Mouse (Mus musculus) cerebellum, postnatal 10 days (tissue): ENCODE data around the gene Ccdc63.
"Not testable (repeated sequence)": the region's sequence is repeated elsewhere in the genome, so short reads cannot be mapped to it uniquely, and the experiment has no call there.

Source experiments
- DNase-seq, 2 experiments: peaks; one replicate each; pipeline ENCODE4 v3.0.0; 2021; ENCODE audit warnings: mixed read lengths in 2 of 2

The Ccdc63 gene

DNA sequence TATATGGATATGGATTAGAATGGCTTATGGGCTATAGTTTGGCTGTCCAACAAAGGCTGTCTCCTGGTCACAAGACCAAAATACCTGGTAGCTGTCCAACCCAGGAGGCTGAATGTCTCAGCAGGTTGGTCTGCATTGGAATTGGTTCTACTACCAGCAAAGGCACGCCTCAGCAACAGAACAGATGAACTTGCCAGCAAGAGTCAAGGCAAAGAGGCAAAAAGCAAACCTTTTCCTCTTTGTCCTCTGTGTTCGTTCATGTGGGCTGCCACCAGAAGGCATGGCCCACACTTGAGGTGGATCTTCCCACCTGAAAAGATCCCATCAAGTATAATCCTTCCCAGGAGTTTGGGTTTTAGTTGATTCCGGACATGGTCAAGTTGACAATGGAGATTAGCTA is at the start of gene Ccdc63:
Gene Ccdc63, minus strand, starts transcription at position 101 of the 400 bp plus-strand sequence.
- DNase-seq, result no peak

DNA sequence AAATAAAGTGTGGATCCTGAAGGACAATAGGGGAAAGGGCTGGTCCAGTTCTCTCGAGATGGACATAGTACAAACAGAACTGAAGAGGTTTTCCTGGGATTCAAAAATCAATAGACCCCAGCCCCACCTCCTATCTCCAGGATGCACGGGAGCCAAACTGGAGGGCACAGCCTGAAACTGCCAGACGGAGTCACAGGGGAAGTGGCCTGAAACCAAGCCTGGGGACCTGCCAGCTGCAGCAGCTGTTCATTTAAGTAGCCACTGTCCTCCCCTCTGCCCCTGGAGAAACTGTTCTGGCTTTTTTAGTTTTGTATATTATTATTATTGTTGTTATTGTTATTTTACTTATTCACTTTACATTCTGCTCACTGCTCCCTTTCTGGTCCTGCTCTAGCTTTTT is 48.5 kb upstream of the Ccdc63 start:
- DNase-seq, result peak in 1 of 2 experiments; percentile 39

DNA sequence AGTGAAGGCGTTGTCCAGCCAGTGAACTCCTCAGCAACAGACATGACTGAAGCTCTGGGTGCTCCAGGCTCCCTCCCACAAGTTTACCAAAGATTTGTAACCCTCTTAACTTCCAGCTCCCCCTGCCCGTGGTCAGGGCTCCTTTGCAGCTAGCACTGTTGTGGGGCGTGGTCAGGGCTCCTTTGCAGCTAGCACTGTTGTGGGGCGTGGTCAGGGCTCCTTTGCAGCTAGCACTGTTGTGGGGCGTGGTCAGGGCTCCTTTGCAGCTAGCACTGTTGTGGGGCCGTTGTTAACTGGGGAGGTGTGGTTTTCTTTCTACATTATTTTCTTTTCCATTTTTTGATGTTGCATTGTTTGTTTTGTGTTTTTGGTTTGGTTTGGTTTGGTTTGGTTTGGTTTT is 44.2 kb upstream of the Ccdc63 start:
- DNase-seq, result not testable (repeated sequence)

DNA sequence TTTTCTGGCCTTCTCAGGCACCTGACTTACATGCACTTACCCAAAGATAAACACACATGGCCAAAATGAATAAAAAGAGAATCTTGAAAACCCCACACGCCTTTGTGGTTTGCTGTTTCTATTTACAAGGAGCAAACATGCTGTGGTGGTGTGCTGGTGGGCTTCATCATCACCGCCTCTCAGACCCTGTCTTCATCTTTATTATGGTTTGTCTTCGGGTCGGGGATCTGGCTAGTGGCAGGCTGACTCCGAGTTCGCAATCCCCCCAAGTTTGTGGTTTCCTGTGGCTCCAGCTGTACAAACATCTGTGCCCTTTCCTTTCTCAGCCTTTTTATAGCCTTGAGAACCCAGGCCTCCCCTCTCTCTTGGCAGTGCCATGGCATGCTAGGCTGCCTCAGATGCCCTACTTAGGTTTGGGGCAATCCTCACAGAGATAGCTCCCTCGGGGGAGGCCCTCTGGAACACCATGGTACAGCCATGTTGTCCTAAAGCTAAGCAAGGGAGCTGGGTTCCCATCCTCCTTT is 43.7 kb upstream of the Ccdc63 start:
- no peak for DNase-seq

DNA sequence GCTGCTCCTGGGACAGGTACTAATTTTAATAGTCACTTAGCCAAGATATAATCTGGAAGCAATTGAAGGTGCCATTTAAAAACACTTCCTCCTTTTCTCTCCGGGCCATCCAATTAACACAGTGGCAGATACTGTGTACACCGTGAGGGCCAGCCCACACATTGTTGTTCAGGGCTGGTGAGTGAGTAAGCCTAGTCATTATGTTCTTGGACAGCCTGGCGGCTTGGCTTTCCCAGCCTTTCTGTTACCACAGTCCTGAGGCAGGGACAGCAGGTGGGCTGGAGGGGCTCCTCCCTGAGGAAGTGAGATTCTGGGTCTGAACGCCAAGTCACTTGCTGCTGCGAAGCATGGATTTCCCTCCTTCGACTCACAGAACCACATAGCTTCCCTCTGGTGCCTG is 39.0 kb upstream of the Ccdc63 start:
- DNase-seq, result peak; percentile 28 to 32

DNA sequence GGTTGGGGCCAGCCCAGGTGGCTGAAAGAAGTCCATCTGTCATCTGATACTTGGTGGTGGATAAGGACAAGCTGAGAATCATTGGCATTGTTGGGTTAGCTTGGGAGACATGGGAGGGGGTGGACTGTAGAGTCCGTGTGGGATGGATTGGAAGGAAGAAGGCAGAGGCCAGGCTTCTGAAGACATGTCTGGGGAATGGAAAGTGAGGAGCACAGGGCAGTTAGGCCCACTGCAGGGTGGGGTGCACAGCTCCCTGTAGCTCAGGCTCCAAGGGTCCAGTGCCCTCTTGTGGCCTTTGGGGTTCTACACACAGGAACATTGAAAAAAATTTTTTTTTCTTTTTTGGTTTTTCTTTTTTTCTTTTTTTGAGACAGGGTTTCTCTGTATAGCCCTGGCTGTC is 35.8 kb upstream of the Ccdc63 start:
- peak; percentile 70 to 79 for DNase-seq

DNA sequence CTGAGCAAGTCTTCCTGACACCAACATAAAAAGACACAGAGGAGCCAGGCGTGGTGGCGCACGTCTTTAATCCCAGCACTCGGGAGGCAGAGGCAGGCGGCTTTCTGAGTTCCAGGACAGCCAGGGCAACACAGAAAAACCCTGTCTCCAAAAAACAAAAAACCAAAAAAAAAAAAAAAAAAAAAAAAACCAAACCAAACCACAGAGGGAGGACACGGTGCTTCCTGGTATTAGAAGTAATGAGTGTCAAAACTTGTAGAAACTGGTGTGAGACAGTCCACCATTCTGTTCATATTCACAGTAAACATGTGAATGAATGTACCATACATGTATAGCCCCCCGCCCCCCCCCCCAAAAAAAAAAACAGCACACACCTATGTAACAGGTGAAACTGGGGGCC is 35.3 kb upstream of the Ccdc63 start:
- no peak for DNase-seq

DNA sequence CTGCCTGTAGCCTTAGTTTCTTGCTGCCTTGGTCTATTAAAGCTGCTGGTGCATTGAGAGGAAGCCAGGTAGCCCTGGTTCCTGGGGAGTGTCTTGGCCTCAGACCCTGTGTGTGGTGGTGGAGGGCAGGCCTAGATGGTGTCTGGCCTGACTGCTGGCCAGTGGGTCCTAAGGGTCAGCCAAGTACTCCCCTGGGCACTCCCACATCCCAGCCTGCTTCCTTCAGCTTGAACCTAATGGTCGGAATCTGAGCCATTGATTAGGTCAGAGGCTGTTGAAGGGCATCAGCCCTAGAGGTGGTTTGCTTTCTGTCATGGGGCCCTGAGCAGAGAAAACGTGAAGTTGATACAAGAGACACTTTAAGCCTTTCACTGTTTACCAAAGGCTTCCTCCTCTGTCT is 34.8 kb upstream of the Ccdc63 start:
- peak; percentile 26 to 29 for DNase-seq

DNA sequence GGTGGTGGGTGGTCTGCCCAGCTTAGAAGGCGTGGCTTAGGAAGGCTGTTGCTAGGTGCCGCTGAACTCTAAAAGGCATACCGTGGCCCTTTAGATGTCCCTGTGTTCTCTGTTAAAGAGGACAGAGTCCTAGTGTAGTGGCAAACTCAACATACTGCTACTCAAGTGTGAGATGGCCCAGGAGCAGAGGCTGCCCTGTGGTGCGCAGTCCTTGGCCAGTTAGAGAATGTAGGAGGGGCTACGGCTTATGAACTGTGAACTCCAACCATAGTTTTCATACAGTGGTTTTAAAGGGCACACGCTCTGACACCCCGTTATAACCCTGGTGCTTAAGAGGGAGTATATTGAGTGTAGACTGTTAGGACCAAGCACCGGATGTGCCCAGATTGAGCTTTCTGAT is 30.4 kb upstream of the Ccdc63 start:
- no peak for DNase-seq

DNA sequence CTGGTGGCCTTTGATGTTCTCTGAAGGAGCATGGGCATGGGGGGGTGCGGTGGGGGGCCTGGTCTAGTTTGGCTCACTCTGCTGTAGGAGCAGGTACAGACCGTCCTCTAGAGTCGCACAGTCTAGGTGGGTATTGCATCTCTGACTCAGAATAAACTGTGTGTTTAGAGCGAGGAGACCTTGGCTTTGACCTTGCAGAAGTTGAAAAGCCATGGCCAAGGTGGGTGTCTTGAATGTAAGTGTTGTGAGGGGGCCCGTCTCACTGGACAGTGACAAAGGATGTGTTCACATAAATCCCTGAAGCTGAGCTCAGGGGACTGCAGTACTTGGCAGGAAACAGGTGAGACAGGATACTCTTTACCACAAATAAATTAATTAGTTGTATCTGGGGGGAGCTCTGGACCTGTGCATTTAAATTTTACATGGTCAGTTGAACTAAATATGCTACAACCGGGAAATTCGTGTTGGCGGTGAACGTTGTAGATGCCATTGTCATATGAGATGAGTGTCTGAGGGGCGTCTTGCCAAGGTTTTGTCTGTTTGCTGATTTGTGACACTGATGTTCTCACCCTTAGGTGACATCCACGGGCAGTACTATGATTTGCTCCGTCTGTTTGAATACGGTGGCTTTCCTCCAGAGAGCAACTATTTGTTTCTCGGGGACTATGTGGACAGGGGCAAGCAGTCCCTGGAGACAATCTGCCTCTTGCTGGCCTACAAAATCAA is 27.9 kb upstream of the Ccdc63 start:
- DNase-seq, result peak in 1 of 2 experiments; percentile 49

DNA sequence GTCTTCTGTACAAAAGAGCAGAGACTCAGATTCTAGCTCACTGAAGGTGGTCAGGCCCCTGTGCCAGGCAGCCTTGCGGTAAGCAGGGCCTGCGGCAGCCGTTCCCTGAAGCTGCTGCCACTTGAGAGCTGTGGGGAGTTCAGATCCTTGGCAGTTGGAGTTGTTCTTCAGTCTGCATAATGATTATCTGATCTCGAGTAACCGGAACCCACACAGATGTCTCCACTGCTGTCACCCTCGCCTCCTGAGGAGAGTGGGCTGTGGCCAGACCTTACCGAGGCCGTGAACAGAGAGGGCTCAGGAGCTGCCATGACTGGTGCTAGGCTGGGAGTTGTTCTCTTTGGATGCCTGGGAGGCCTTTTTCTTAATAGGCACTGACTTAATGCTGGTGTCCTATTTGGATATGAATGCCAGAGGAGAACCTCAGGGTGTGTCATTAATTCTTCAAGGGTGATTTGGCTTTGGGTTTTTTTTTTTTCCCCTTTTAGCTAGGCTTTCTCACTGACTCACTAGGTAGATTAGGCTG is 26.1 kb upstream of the Ccdc63 start:
- peak; percentile 57 to 74 for DNase-seq

DNA sequence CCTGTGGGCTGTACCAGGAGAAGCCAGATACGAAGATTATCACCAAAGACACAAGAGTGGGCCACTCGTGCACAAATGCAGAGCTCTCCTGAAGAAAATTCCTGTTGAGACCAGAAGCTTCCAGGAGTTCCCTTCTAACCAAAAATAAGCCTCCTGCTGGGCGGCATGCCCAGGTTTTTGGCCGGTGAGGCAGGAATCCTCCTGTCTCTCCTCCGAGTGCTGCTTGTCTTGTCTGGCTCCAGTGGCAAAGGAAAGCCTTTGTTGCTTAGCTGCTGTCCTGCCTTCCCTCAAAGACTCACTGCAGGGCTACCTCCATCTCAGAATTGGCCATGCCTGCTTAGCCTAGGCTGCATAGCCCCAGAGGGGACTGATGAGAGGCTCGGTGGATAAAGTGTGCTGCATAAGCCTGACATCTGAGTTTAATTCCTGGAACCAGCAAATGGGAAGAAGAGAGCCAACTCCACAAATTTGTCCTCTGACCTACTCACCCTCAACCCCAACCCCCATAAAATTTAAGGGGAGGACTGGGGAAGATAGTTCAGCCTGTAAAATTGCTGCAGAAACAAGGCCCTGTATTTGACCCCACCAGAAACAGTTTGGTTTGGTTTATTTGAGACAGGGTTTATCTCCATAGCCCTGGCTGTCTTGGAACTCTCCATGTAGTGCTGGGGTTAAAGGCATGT is 24.8 kb upstream of the Ccdc63 start:
- DNase-seq, result peak; percentile 67 to 72

DNA sequence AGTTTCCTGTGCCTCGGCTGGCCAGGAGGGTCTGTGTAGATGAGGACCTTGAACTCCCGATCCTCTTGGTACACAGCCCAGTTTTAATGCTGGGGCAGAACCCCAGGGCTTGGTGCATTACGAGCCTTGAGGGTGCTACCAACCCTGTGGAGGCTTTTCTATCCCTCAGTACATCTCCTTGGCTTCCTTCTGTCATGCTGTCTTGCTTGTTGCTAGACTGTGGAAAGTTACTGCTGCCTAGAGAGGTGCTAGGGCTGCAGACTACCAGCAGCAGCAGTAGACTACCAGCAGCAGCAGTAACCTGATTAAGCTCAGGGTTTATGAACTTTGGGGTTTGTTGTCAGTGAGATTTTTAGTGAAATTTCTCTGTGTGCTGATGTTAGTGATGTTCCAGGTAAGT is 23.4 kb upstream of the Ccdc63 start:
- peak in 1 of 2 experiments; percentile 10 for DNase-seq

DNA sequence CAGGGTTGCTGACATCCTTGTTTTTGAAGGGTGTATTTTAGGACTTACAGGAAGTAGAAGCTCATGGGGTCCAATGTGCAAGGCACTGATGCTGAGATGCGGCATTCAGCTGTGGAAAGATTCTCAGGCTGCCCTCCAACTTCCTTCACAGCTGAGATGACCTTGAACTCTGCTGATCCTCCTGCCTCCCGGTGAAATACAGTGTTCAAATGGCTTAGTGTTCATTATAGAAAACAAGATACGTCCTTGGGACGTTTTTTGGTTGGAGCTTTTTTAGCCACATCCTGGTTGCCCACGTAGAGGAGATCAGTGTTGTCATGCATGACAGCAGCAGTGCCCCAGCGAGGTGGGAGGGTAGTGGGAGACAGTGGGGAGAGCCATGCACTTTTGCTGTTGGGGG is 22.6 kb upstream of the Ccdc63 start:
- no peak for DNase-seq

DNA sequence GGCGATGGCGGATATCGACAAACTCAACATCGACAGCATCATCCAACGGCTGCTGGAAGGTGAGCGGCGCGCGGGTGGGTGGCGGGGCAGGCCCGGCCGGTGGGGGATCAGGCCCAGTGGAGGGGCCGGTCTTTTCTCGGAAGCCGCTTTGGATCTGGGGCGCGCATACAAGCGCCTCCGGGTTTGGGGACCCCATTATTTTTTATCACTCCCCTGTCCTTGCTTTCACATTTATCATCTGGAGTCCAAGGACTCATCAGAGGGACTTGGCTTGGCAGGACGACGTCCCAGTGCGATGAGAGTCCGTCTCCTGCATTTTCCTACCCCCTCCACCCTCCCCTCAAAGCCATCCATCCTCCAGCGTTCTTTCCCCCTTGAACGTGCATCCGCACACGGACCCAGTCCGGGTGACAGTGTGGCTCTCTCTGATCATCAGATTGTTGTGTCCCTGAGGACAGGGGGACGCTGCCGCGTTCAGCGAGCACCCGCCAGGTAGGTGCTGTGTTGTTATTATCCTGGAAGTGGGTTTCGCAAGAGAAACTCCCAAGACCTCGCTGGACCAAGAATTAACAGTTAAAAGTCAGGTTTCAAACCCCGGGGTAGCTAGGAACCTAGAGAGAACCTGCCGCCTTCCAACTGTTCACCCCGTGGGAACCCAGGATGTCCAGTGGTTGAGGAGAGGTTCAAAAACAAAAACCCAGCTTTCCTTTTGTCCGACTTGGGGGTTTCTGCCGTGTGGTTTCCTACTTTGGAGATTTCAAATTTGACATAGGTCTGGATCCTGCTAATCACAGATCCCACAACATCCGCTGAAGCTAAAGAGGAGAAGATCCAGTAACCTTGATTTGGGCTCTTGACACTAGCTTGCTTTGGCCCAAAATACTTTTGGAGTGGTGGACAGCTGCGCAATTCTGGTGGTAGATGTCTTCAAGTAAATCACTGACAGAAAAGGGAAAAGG is 18.2 kb upstream of the Ccdc63 start:
- peak; percentile 59 to 68 for DNase-seq

DNA sequence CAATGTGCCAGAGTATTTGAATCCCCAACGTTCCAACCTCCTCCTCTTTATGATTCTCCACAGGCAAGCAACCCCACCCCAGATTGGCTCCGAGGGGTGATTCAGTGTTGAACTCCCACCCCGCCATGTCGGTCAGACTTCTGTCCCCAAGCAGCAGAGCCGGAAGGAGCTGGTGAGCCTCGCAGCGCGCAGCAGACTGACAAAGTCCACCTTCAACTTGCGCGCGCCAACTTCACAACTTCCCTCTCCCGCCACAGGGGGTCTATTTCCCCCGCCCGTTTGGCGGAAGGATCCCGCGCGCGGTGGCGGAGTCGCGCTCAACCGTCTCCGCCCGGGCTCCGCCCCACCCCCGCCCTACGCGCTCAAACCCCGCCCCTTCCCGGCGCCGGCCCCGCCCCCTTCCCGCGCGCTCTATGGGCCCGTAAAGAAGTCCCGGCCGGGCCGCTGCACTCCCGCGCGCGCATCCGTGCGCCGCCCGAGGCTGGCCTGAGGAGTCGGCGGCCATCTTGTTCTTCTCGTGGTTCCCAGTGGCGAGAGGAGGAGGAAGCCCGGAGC is 17.3 kb upstream of the Ccdc63 start, which contains the start of gene Ppp1cc:
Gene Ppp1cc, plus strand, starts transcription at position 452 of the 555 bp plus-strand sequence.
- peak; percentile 98 to 99 for DNase-seq

DNA sequence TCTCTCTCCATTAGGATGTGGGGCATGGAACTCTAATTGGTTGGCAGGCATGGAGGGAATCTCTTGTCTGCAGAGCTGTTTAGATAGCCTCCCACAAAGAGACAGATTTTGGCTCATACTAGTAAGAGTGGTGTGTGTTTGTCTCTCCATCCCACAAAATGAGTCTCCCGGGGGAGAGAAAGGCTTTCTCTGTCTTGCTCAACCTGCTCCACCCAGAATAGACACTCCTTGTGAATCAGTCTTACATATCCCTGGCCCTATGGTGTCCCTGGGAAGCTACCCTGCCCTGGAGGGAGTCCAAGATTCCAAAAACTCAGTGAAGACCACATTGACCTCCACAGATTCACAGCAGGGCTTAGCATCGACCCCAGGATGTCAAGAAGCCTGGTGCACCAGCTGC is 15.9 kb upstream of the Ccdc63 start:
- DNase-seq, result peak in 1 of 2 experiments; percentile 41

DNA sequence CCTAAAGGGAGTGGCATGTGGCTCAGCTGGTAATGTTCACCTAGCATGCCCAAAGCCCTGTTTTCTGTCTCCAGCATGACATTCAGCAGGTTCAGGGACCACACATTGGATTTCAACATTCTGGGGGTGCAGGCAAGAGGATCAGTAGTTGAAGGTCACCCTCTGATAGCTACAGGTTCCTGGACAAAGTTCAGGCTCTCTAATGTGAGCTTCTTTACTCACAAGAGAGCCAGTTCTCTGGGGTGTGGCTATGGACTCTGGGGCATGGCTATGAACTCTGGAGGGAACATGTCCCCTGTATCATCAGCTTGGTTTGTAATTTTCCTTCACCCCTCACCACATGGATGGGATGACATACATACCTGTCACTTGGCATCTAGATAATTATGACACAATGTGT is 15.0 kb upstream of the Ccdc63 start:
- no peak for DNase-seq

DNA sequence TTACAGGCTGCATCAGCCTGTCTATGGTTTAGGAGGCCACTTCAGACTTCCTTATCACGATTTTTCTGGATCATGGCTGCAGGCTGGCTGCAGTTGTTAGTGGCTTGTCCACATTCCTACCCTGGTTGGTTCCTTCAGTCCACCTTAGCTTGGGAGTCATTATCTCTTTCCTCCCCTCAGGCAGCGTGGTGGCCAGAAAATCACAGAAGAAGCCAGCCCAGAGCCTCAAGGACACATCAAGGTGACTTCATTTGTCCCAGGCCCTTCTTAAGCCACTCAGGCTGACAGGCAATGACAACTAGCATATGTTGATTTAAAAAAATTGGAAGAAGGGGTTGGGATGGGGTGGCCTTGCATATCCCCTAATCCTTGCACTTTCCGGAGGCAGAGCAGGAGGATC is 14.2 kb upstream of the Ccdc63 start:
- DNase-seq, result no peak

DNA sequence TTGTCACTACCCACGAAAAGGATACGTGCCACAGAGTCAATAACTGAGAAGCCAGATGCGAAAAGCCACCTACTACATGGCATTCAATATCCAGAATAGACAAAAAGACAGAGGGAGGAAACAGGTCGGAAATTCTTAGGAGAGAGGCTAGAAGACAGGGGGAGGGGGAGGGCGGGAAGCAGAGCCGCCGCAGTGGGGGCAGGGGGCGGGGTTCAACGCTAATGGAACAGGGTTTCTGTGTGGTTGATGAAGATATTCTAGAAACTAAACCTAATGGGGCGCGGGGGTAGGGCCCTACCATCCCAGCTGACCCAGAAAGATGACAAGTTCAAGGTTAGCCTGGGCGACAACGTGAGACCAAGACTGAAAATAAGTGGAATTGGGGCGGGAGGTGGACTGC is 13.4 kb upstream of the Ccdc63 start:
- DNase-seq, result no peak

DNA sequence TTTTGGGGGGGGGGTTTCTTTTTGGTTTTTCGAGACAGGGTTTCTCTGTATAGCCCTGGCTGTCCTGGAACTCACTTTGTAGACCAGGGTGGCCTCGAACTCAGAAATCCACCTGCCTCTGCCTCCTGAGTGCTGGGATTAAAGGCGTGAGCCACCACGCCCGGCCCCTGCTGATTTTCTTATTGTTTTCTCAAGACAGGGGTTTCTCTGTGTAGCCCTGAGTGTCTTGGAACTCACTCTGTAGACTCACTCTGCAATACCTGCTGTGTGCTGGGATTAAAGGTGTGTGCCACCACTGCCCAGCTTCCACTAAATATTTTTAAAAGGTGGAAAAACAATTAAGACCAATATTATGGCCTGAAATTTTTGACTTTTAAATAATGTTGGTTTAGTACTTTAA is 11.9 kb upstream of the Ccdc63 start:
- DNase-seq, result not testable (repeated sequence)

DNA sequence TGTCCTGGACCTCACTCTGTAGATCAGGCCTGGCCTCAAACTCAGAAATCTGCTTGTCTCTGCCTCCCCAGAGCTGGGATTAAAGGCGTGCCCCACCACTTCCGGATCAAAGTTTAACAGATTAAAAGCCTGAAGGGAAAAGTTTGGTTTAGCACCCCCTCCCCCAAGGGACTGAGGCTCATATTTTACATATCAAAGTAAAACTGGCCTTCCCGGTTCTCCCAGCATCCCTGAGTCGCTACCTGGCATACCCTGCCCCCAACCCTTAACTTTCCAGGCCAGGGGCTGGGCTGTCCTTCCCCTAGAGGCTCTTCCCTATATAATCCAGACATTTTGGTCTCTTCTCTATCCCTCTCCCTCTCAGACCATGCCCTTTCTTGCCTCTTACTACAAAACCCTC is 8.6 kb upstream of the Ccdc63 start:
- no peak for DNase-seq
